Mouse (Mus musculus) hindbrain, embryonic 16.5 days (tissue): Measurements from ENCODE around the gene Eva1c. TPM values are rescaled to one million over a fixed set of nuclear protein-coding genes. Genes with fewer than 3 reads are reported as not detected.
A peak's percentile ranks its signal among the peaks of the same experiment; 100 is the strongest.
"Not testable (repeated sequence)": the region's sequence is repeated elsewhere in the genome, so short reads cannot be mapped to it uniquely, and the experiment has no call there.

Source experiments
- ATAC-seq: fragments of 200-750 bp; cut with Nextera tagmentation; 2 replicates; pipeline ENCODE4 v1.8.0; 2017; ENCODE audit warnings: moderate TSS enrichment, moderate library complexity
- H3K27ac ChIP-seq: fragments of 300-500 bp; sonication (generic); 2 replicates; pipeline ENCODE4 v1.5.1; 2014; ENCODE audit warnings: low read depth, mild to moderate bottlenecking, control low read depth, low read length, moderate library complexity
- H3K27me3 ChIP-seq: fragments of 300-500 bp; sonication (generic); replicated peaks from 2 replicates; pipeline ENCODE4 v1.6.1; 2014; ENCODE audit warnings: low read length; ENCODE audit not compliant: control insufficient read depth, insufficient read depth
- H3K36me3 ChIP-seq: fragments of 300-500 bp; sonication (generic); 2 replicates; pipeline ENCODE4 v1.6.1; 2014; ENCODE audit warnings: mild to moderate bottlenecking, low read length, moderate library complexity, mixed read lengths; ENCODE audit not compliant: control insufficient read depth, insufficient read depth
- H3K4me1 ChIP-seq: fragments of 300-500 bp; sonication (generic); 2 replicates; pipeline ENCODE4 v1.6.1; 2014; ENCODE audit warnings: low read depth, low read length; ENCODE audit not compliant: control insufficient read depth, insufficient read depth
- H3K4me2 ChIP-seq: fragments of 300-500 bp; sonication (generic); 2 replicates; pipeline ENCODE4 v1.6.1; 2014; ENCODE audit warnings: mild to moderate bottlenecking, low read length, control low read depth, moderate library complexity
- H3K4me3 ChIP-seq: fragments of 300-500 bp; sonication (generic); 2 replicates; pipeline ENCODE4 v1.5.1; 2014; ENCODE audit warnings: mild to moderate bottlenecking, low read length, control low read depth, moderate library complexity
- H3K9ac ChIP-seq: fragments of 300-500 bp; sonication (generic); 2 replicates; pipeline ENCODE4 v1.6.1; 2014; ENCODE audit warnings: low read depth, mild to moderate bottlenecking, control low read depth, low read length, moderate library complexity
- H3K9me3 ChIP-seq: fragments of 300-500 bp; sonication (generic); 2 replicates; pipeline ENCODE4 v1.6.1; 2014; ENCODE audit warnings: mild to moderate bottlenecking, low read length, moderate library complexity; ENCODE audit not compliant: control insufficient read depth
- WGBS: fragments of 180-500 bp; shearing (Covaris S2); extraction: QIAGEN DNeasy Blood & Tissue Kit; methylation state at CpG from one replicate; pipeline ENCODE4 v1.1.7; 2014; 5-methylcytosine and 5-hydroxymethylcytosine counted together
- polyA plus RNA-seq: library from polyadenylated mRNA; unstranded; fragments of >200 nt; fragmentation: Nextera tagmentation; extraction: Ambion mirVana; gene quantifications from 2 replicates; pipeline ENCODE4 v1.2.1, GENCODE M21; 2015

Eva1c gene
- polyA plus RNA-seq, 1 experiment from 2014 or later: 4.4 TPM

DNA sequence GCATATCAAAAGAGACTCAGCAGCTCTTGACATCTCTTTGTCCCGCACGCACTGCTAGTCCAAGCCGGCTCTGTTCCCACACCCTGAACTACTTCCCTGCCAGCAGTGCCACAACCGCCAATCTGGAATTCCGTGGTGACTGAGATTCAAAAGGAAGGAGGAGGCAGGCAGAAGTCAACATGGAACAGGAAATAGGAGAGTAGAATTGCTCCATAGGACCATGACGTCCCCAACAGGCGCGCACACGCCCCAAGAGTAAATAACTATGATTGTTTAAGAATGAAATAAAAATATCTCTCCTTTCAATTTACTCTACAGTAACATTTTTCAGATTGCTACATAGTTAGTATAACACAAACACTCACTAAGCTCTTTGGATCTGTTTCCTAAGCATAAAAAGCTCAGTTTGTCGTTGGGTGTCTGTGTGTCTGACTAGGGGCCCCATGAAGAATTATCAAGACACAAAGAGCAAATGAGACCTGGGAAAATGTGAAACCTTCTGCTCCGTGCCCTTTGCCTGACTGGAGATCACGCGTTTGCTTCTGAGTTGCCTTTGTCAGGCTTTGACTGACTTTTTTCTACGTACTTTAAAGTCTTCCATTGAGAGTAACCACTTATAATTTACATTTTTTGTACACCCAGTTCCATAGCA lies 5.3 kb upstream of the Eva1c start:
- 86% methylated on average over 14 of the region's 14 CpGs for whole genome bisulfite sequencing
- H3K36me3 ChIP-seq: no peaks in the 10 kb centered on the region
- no peak for ATAC-seq
- no peaks in the 10 kb centered on the region for H3K9me3 ChIP-seq
- H3K4me2 ChIP-seq: no peak overlapping the region
- no peak overlapping the region for H3K9ac ChIP-seq
- H3K27ac ChIP-seq: no peak overlapping the region
- H3K4me3 ChIP-seq: no peak overlapping the region
- no peaks in the 10 kb centered on the region for H3K27me3 ChIP-seq
- H3K4me1 ChIP-seq: no peaks in the 10 kb centered on the region

- H3K36me3 ChIP-seq: no peaks in the 10 kb centered on the region
- no peak overlapping the region for H3K27ac ChIP-seq
- H3K4me2 ChIP-seq: no peak overlapping the region
- H3K9me3 ChIP-seq: no peaks in the 10 kb centered on the region
- no peaks in the 10 kb centered on the region for H3K4me1 ChIP-seq
- ATAC-seq: no peak
- WGBS: 92% methylated on average over 10 of the region's 10 CpGs
- H3K9ac ChIP-seq: no peak overlapping the region
- no peak overlapping the region for H3K4me3 ChIP-seq
- no peaks in the 10 kb centered on the region for H3K27me3 ChIP-seq
These were observed 4.1 kb upstream of the Eva1c start for GRCm38 (mm10) chr16:90822284-90822935.

DNA sequence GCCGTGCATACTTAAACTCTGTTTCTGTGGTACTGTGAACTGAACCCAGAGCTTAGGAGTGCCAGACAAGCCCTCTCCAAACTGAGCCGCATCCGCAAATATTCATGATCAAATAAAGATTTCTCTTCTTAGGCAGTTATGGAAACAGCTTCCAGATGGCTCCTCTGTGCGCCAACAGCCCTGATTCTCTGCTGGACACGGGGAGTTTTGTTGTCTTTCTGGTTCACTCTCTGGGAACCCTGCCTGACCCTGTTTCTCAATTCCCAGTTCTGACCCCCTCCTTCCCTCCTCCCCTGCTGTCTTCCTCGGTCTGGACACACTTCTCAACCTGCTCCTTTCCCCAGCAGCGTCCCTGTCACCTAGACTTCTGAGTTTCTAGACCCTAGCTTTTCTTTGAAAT lies 3.5 kb upstream of the Eva1c start:
- Histone ChIP-seq H3K27me3 (no peaks in the 10 kb centered on the region), H3K9ac (no peak overlapping the region), H3K4me1 (no peaks in the 10 kb centered on the region), H3K9me3 (no peaks in the 10 kb centered on the region), H3K36me3 (no peaks in the 10 kb centered on the region), H3K4me2 (no peak overlapping the region), H3K4me3 (no peak overlapping the region), H3K27ac (no peak overlapping the region)
- ATAC-seq: no peak
- 68% methylated on average over 7 of the region's 7 CpGs for WGBS

- H3K9me3 ChIP-seq, H3K4me2 ChIP-seq, H3K27me3 ChIP-seq, H3K4me3 ChIP-seq, H3K9ac ChIP-seq, ATAC-seq, H3K4me1 ChIP-seq, H3K36me3 ChIP-seq, H3K27ac ChIP-seq: not testable (repeated sequence)
- WGBS: 78% methylated on average over 4 of the region's 4 CpGs
These were observed 2.5 kb upstream of the Eva1c start for GRCm38 (mm10) chr16:90823986-90824385.

DNA sequence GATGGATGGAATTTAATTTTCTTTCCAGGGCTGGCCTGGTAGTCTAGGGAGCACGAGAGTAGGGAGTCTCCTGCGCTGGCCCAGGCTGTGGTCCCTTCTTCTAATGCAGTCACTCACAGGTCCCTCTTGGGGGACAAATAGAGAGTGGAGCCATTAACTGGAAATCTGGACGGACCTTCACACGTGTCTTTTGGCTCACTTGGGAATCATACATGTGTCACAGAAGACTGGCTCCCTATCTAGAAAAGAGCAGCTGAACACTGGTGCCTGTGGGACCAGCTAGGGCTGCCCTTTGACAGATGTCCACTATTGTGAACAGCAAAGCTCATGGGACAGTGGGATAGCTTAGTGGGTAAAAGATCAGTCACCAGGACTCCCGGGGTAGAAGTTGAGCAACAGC lies 478 bp upstream of the Eva1c start:
- Histone ChIP-seq H3K4me3 (no peak overlapping the region), H3K4me1 (peaks cover 11% of the 10 kb centered on the region), H3K9me3 (no peaks in the 10 kb centered on the region), H3K36me3 (no peaks in the 10 kb centered on the region), H3K9ac (no peak overlapping the region), H3K4me2 (no peak overlapping the region), H3K27me3 (no peaks in the 10 kb centered on the region; the same call in 1 of the 2 replicates), H3K27ac (no peak overlapping the region)
- WGBS: 73% methylated on average over 5 of the region's 5 CpGs
- ATAC-seq: no peak

- WGBS: 70% methylated on average over 9 of the region's 9 CpGs
- no peak overlapping the region for H3K4me2 ChIP-seq
- H3K4me1 ChIP-seq: peaks cover 13% of the 10 kb centered on the region
- no peak overlapping the region for H3K9ac ChIP-seq
- H3K27me3 ChIP-seq: no peaks in the 10 kb centered on the region; the same call in 1 of the 2 replicates
- ATAC-seq: no peak
- H3K36me3 ChIP-seq: no peaks in the 10 kb centered on the region
- no peak overlapping the region for H3K4me3 ChIP-seq
- no peak overlapping the region for H3K27ac ChIP-seq
- H3K9me3 ChIP-seq: no peaks in the 10 kb centered on the region
These were observed 979 bp downstream of the Eva1c start for GRCm38 (mm10) chr16:90827498-90827897.

DNA sequence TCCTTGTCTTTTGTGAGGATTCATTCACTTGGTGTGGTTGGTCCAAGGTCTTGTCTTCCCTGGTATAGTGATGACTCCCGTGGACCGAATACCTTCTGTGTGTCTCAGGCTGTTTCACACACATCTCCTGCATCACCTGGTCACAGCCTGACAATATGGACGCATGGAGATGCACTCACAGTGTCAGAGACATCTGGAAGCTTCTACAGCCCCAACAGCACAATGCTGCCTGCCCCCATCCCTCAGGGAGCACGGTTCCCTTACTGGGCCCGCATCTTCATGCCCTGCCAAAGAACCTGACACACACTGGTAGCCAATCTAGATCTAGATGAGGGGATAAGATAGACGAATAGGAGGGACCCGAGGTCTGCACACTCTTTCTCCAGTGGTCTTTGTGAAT lies 2.6 kb downstream of the Eva1c start:
- H3K27ac ChIP-seq: no peak overlapping the region
- H3K4me2 ChIP-seq: no peak overlapping the region
- ATAC-seq: no peak
- H3K9ac ChIP-seq: no peak overlapping the region
- WGBS: 83% methylated on average over 7 of the region's 7 CpGs
- H3K36me3 ChIP-seq: no peaks in the 10 kb centered on the region
- H3K4me1 ChIP-seq: peaks cover 16% of the 10 kb centered on the region
- H3K9me3 ChIP-seq: no peaks in the 10 kb centered on the region
- H3K4me3 ChIP-seq: no peak overlapping the region
- H3K27me3 ChIP-seq: no peaks in the 10 kb centered on the region; the same call in 1 of the 2 replicates

GRCm38 (mm10) chr16:90829894-90830685 lies 3.6 kb downstream of the Eva1c start:
- Histone ChIP-seq H3K4me2 (peak overlapping the region; percentile 99), H3K27me3 (no peaks in the 10 kb centered on the region; the same call in 1 of the 2 replicates), H3K4me3 (peak overlapping the region; percentile 59), H3K36me3 (no peaks in the 10 kb centered on the region), H3K27ac (peak overlapping the region; percentile 34; the same call in 1 of the 2 replicates), H3K9ac (peak overlapping the region; percentile 67), H3K9me3 (no peaks in the 10 kb centered on the region), H3K4me1 (peaks cover 16% of the 10 kb centered on the region)
- WGBS: under 1% methylated on average over 45 of the region's 45 CpGs
- peak; percentile 76 for ATAC-seq
